Mouse (Mus musculus) neural tube, embryonic 11.5 days (tissue): ENCODE measurements around the gene Pgpep1l. TPM values are rescaled to one million over a fixed set of nuclear protein-coding genes. Genes with fewer than 3 reads are reported as not detected.
"Not testable (repeated sequence)": the region's sequence is repeated elsewhere in the genome, so short reads cannot be mapped to it uniquely, and the experiment has no call there.

Experiments
- ATAC-seq: fragments of 200-750 bp; cut with Nextera tagmentation; 2 replicates; pipeline ENCODE4 v1.8.0; 2017; ENCODE audit warnings: moderate number of reproducible peaks, mild to moderate bottlenecking, moderate TSS enrichment, moderate library complexity; ENCODE audit not compliant: insufficient read depth, low FRiP score, low TSS enrichment
- DNase-seq: peaks from one replicate; pipeline ENCODE4 v3.0.0-alpha.2; 2015; ENCODE audit warnings: low spot score
- H3K27ac ChIP-seq: fragments of 300-500 bp; sonication (generic); 2 replicates; pipeline ENCODE4 v1.5.1; 2014; ENCODE audit warnings: low read depth, mild to moderate bottlenecking, low read length
- H3K27me3 ChIP-seq: fragments of 300-500 bp; sonication (generic); 2 replicates; pipeline ENCODE4 v1.6.1; 2014; ENCODE audit warnings: mild to moderate bottlenecking, low read length, mixed read lengths; ENCODE audit not compliant: control insufficient read depth, insufficient read depth
- H3K36me3 ChIP-seq: fragments of 300-500 bp; sonication (generic); 2 replicates; pipeline ENCODE4 v1.6.1; 2014; ENCODE audit warnings: mild to moderate bottlenecking, low read length, moderate library complexity, mixed read lengths; ENCODE audit not compliant: control insufficient read depth, insufficient read depth
- H3K4me1 ChIP-seq: fragments of 300-500 bp; sonication (generic); 2 replicates; pipeline ENCODE4 v1.6.1; 2014; ENCODE audit warnings: low read length, mixed read lengths; ENCODE audit not compliant: control insufficient read depth, insufficient read depth
- H3K4me2 ChIP-seq: fragments of 300-500 bp; sonication (generic); 2 replicates; pipeline ENCODE4 v1.6.1; 2014; ENCODE audit warnings: low read depth, mild to moderate bottlenecking, moderate library complexity
- H3K4me3 ChIP-seq: fragments of 300-500 bp; sonication (generic); 2 replicates; pipeline ENCODE4 v1.5.1; 2014; ENCODE audit warnings: low read depth, low read length
- H3K9ac ChIP-seq: fragments of 300-500 bp; sonication (generic); 2 replicates; pipeline ENCODE4 v1.6.1; 2014; ENCODE audit warnings: mild to moderate bottlenecking, low read length
- H3K9me3 ChIP-seq: fragments of 300-500 bp; sonication (generic); 2 replicates; pipeline ENCODE4 v1.6.1; 2016; ENCODE audit warnings: low read length; ENCODE audit not compliant: control insufficient read depth
- WGBS: fragments of 180-500 bp; shearing (Covaris S2); extraction: QIAGEN DNeasy Blood & Tissue Kit; methylation state at CpG from one replicate; pipeline ENCODE4 v1.1.7; 2014; 5-methylcytosine and 5-hydroxymethylcytosine counted together
- polyA plus RNA-seq: library from polyadenylated mRNA; unstranded; fragments of >200 nt; fragmentation: Nextera tagmentation; extraction: Ambion mirVana; gene quantifications from 2 replicates; pipeline ENCODE4 v1.2.1, GENCODE M21; 2014

The Pgpep1l gene
- polyA plus RNA-seq, 1 experiment from 2014 or later = not detected

GRCm38 (mm10) chr7:68286526-68287481 is 22.8 kb upstream of the Pgpep1l start:
- ATAC-seq (no peak), DNase-seq (no peak)
- WGBS = 89% methylated on average over 24 of the region's 24 CpGs
- H3K4me2 ChIP-seq = no peak overlapping the region
- H3K27ac ChIP-seq = no peak overlapping the region
- H3K27me3 ChIP-seq = no peaks in the 10 kb centered on the region
- no peaks in the 10 kb centered on the region for H3K4me1 ChIP-seq
- no peaks in the 10 kb centered on the region for H3K9me3 ChIP-seq
- no peak overlapping the region for H3K9ac ChIP-seq
- no peaks in the 10 kb centered on the region for H3K36me3 ChIP-seq
- no peak overlapping the region for H3K4me3 ChIP-seq

GRCm38 (mm10) chr7:68285851-68286298 is 21.8 kb upstream of the Pgpep1l start:
- Histone ChIP-seq H3K36me3 (no peaks in the 10 kb centered on the region), H3K9me3 (no peaks in the 10 kb centered on the region), H3K4me2 (no peak overlapping the region), H3K27me3 (no peaks in the 10 kb centered on the region), H3K27ac (no peak overlapping the region), H3K4me3 (no peak overlapping the region), H3K9ac (no peak overlapping the region), H3K4me1 (no peaks in the 10 kb centered on the region)
- DNase-seq (no peak), ATAC-seq (no peak)
- WGBS = 69% methylated on average over 8 of the region's 8 CpGs

DNA sequence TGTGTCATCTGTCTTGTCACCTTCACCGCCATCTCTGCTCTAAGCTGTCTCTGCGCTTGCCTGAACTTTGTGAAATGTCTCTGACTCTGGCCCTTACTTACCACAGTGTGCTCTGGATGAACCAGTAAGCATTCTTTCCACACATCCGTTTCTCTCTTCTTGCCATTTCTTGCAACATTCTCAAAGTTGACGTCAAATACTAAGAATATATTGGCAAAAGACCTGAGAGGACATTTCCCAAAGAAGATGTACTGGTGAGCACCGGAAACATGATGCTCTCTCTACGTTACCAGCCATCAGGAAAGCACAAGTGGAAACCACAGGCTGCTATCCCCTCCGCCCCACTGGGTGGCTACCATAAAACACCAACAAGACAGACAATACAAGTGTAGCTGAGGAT is 19.7 kb upstream of the Pgpep1l start:
- WGBS = 66% methylated on average over 7 of the region's 7 CpGs
- Histone ChIP-seq H3K36me3 (no peaks in the 10 kb centered on the region), H3K4me1 (no peaks in the 10 kb centered on the region), H3K4me3 (no peak overlapping the region), H3K9me3 (no peaks in the 10 kb centered on the region), H3K27ac (no peak overlapping the region), H3K4me2 (no peak overlapping the region), H3K27me3 (no peaks in the 10 kb centered on the region), H3K9ac (no peak overlapping the region)
- ATAC-seq (no peak), DNase-seq (no peak)

- 85% methylated on average over 4 of the region's 4 CpGs for WGBS
- H3K27ac ChIP-seq, H3K4me3 ChIP-seq, DNase-seq, ATAC-seq, H3K27me3 ChIP-seq, H3K4me1 ChIP-seq, H3K36me3 ChIP-seq, H3K9ac ChIP-seq, H3K4me2 ChIP-seq, H3K9me3 ChIP-seq: not testable (repeated sequence)
These were observed 19.1 kb upstream of the Pgpep1l start for GRCm38 (mm10) chr7:68283133-68283520.

DNA sequence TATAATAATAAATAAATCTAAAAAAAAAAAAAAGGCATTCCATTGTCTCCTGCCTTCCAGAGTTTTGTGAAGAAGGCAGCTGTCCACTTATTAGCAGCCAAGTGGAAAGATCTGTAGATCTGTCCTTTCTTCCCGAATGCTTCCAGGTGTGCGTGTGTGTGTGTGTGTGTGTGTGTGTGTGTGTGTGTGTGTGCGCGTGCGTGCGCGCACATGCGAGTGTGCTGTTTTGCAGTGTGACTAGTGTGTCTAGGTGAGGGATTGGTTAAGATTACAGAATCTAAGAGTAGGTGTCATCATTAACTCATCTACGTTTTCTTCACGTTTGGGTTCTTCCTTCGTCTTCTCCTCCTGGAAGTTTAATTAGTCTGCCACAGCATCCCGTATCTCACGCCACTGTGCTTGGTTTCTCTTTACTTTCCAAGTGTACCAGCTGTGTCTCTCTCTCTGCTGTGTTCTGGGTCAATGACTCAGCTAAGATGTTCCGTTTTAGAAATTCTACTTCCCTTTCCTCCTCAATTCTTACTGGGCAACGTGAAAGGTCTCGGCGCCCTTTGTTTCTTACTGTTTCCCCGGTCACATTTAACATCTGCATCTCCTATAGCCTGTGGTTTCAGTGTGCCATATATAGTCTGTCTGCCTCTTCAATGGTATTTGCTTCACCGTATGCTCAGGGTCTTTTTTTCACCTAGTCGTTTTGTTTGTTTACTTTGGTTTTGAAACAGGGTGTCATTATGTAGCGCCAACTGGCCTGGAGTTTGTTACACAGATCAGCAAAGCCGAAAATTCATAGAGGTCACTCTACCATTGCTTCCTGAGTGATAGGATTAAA is 18.5 kb upstream of the Pgpep1l start:
- Histone ChIP-seq H3K9me3 (no peaks in the 10 kb centered on the region), H3K4me2 (no peak overlapping the region), H3K36me3 (no peaks in the 10 kb centered on the region), H3K27me3 (no peaks in the 10 kb centered on the region), H3K4me3 (no peak overlapping the region), H3K27ac (no peak overlapping the region), H3K4me1 (0 out of 2 replicates have a peak, but pooled peaks cover 2% of the 10 kb centered on the region), H3K9ac (no peak overlapping the region)
- DNase-seq = no peak
- WGBS = 82% methylated on average over 22 of the region's 22 CpGs
- no peak for ATAC-seq

- H3K9me3 ChIP-seq = no peaks in the 10 kb centered on the region
- H3K27me3 ChIP-seq = peaks cover 2% of the 10 kb centered on the region; the same call in 1 of the 2 replicates
- no peak overlapping the region for H3K4me2 ChIP-seq
- no peak overlapping the region for H3K4me3 ChIP-seq
- no peak for DNase-seq
- H3K36me3 ChIP-seq = no peaks in the 10 kb centered on the region
- H3K27ac ChIP-seq = no peak overlapping the region
- H3K9ac ChIP-seq = no peak overlapping the region
- 84% methylated on average over 5 of the region's 5 CpGs for WGBS
- 0 out of 2 replicates have a peak, but pooled peaks cover 2% of the 10 kb centered on the region for H3K4me1 ChIP-seq
- ATAC-seq = no peak
These were observed 17.3 kb upstream of the Pgpep1l start for GRCm38 (mm10) chr7:68281341-68281740.

DNA sequence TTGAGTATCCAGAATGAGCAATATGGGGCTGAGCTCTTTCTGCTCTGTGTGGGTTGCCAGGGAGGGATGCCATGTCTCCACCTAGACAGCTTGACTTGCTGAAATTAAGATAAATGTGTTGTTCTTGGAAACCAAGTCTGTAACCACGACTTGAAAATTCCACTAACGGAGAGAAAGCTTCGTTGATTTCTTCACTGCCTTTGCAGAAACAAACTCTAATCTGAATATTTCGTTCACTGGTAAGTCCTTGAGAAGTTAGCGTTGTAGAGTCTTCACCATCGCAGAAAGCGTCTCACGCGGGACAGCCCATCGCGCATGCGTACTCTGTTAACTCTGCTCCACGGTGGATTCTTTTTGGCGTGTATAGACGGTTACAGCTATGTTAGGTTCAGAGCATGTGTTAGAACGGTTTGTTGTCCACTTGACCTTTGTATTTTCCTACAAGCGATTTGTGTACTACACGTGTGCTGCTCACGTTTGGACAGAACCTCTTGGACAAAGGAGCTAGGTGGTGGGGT is 16.4 kb upstream of the Pgpep1l start:
- ATAC-seq = no peak
- Histone ChIP-seq H3K4me1 (peaks cover 7% of the 10 kb centered on the region), H3K9ac (no peak overlapping the region), H3K4me2 (no peak overlapping the region), H3K36me3 (no peaks in the 10 kb centered on the region), H3K27me3 (peaks cover 6% of the 10 kb centered on the region; the same call in 1 of the 2 replicates), H3K9me3 (no peaks in the 10 kb centered on the region), H3K4me3 (no peak overlapping the region), H3K27ac (no peak overlapping the region)
- DNase-seq = no peak
- WGBS = 93% methylated on average over 19 of the region's 19 CpGs

- peaks cover 6% of the 10 kb centered on the region; the same call in 1 of the 2 replicates for H3K27me3 ChIP-seq
- H3K27ac ChIP-seq = no peak overlapping the region
- H3K36me3 ChIP-seq = no peaks in the 10 kb centered on the region
- H3K9me3 ChIP-seq = no peaks in the 10 kb centered on the region
- H3K4me2 ChIP-seq = no peak overlapping the region
- no peak overlapping the region for H3K9ac ChIP-seq
- no peak overlapping the region for H3K4me3 ChIP-seq
- DNase-seq (no peak), ATAC-seq (no peak)
- WGBS = 90% methylated on average over 7 of the region's 7 CpGs
- H3K4me1 ChIP-seq = peaks cover 7% of the 10 kb centered on the region
These were observed 15.4 kb upstream of the Pgpep1l start for GRCm38 (mm10) chr7:68279481-68279880.
